Mouse (Mus musculus) ES-Bruce4 (cell line): ENCODE data around the gene Dcn.

Source experiments
- CTCF ChIP-seq: IDR thresholded peaks from one replicate; pipeline ENCODE4 v1.8.1; 2011; ENCODE audit warnings: low read depth, low read length
- EP300 ChIP-seq: IDR thresholded peaks from 2 replicates; pipeline ENCODE4 v1.6.1; 2011; ENCODE audit warnings: low read depth, low read length; ENCODE audit not compliant: insufficient read depth
- POLR2A ChIP-seq: IDR thresholded peaks from one replicate; pipeline ENCODE4 v1.8.1; 2011; ENCODE audit warnings: low read length; ENCODE audit not compliant: insufficient read depth

DNA sequence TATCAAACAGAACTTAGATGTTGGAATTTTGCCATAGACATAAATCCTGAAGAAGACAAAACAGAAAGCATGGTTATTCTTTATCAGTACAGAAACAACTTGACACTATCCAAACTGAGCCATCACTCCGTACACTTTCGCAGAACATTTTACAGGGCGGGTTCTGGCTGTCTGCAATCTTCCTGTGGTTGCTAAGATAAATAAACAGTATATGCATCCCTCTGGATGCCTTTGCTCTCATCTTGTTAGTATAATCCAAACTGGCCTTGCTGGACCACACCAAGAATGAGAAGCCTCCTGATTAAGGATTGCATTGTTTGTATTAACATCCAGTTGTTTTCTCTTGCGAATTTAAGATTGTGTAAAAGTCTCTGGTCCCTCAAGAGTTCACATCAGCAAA lies 56.3 kb downstream of the Dcn start:
- TF ChIP-seq CTCF (no peak), EP300 (no peak), POLR2A (no peak)
